Comparison of ENCODE assay signal across 15 mouse cellular contexts in genomic region chr14:45175012-45175740, GRCm38 (mm10). TPM values are rescaled to one million over a fixed set of nuclear protein-coding genes. Genes with fewer than 3 reads are reported as not detected.
A peak's percentile ranks its signal among the peaks of the same experiment; 100 is the strongest.
DNase-seq lines count a peak whose midpoint lies in the region; ATAC-seq lines count a peak whose summit lies in the region.
"Had no signal": no experiment of that assay in that cellular context is flagged by ENCODE, and none has a peak within 500 bp of the region (broad histone marks: within the 10 kb centered on the region; RNA-seq: fewer than 3 reads in every experiment).

No protein-coding gene starts in this region.

- no peak overlapping the region for H3K27ac ChIP-seq in kidney, embryonic 16.5 days (ENCODE audit: low read length)
- H3K27ac ChIP-seq in stomach, embryonic 14.5 days (ENCODE audit: low read length) = no peak overlapping the region
- H3K27ac ChIP-seq: embryonic facial prominence, embryonic 15.5 days; forebrain, embryonic 12.5 days; heart, adult 2 months; hindbrain, embryonic 13.5 days; left cerebral cortex, adult 2 months had no signal

- H3K4me2 ChIP-seq in kidney, embryonic 16.5 days (replicated peaks; ENCODE audit: low read depth, low read length) = no peak overlapping the region
- H3K4me2 ChIP-seq in stomach, embryonic 14.5 days (replicated peaks; ENCODE audit: low read depth, low read length) = no peak overlapping the region
- H3K4me2 ChIP-seq: embryonic facial prominence, embryonic 15.5 days; forebrain, embryonic 12.5 days; hindbrain, embryonic 13.5 days had no signal

- no peaks in the 10 kb centered on the region for H3K36me3 ChIP-seq in kidney, embryonic 16.5 days (ENCODE audit: insufficient read depth, low read length)
- H3K36me3 ChIP-seq in stomach, embryonic 14.5 days (ENCODE audit: control insufficient read depth, insufficient read depth, low read length) = no peaks in the 10 kb centered on the region
- H3K36me3 ChIP-seq: embryonic facial prominence, embryonic 15.5 days; forebrain, embryonic 12.5 days; hindbrain, embryonic 13.5 days had no signal

- 82% methylated on average over 14 of the region's 14 CpGs for WGBS in kidney, embryonic 16.5 days
- WGBS in stomach, embryonic 14.5 days = 64% methylated on average over 14 of the region's 14 CpGs

- H3K27me3 ChIP-seq in kidney, embryonic 16.5 days (ENCODE audit: insufficient read depth, low read length) = no peaks in the 10 kb centered on the region
- no peaks in the 10 kb centered on the region for H3K27me3 ChIP-seq in stomach, embryonic 14.5 days (ENCODE audit: control insufficient read depth, insufficient read depth, low read length)
- H3K27me3 ChIP-seq: embryonic facial prominence, embryonic 15.5 days; forebrain, embryonic 12.5 days; hindbrain, embryonic 13.5 days had no signal

- no peak overlapping the region for H3K9ac ChIP-seq in kidney, embryonic 16.5 days (replicated peaks; ENCODE audit: low read length)
- 0 out of 2 replicates have a peak overlapping the region, but pooled peaks have one; percentile 2 for H3K9ac ChIP-seq in stomach, embryonic 14.5 days (replicated peaks; ENCODE audit: low read depth, low read length)
- H3K9ac ChIP-seq: embryonic facial prominence, embryonic 15.5 days; forebrain, embryonic 12.5 days; hindbrain, embryonic 13.5 days had no signal

- no peak for DNase-seq in frontal cortex, adult 2 months (ENCODE audit: extremely low spot score in 1 of 2, low spot score in 1 of 2)
- no peak for DNase-seq in kidney, adult 11 months
- DNase-seq in ovary, postnatal 14 days (ENCODE audit: low spot score) = peak; percentile 4
- DNase-seq in ovary, postnatal 36 days (ENCODE audit: low spot score) = no peak
- DNase-seq in urinary bladder, postnatal 10 days (ENCODE audit: low spot score) = no peak
- DNase-seq: adrenal gland, postnatal 14 days; heart, adult 2 months had no signal

- ATAC-seq in frontal cortex, adult (ENCODE audit: low TSS enrichment) = peak; percentile 70
- peak; percentile 59; the same call in 1 of the 2 replicates for ATAC-seq in kidney, embryonic 16.5 days (ENCODE audit: low FRiP score, low TSS enrichment)
- ATAC-seq in stomach, embryonic 14.5 days (ENCODE audit: insufficient number of reproducible peaks, insufficient read depth, low FRiP score, low read depth) = peak; percentile 42; the same call in 1 of the 2 replicates

- no peaks in the 10 kb centered on the region for H3K9me3 ChIP-seq in kidney, embryonic 16.5 days (ENCODE audit: low read length)
- H3K9me3 ChIP-seq in stomach, embryonic 14.5 days (ENCODE audit: control insufficient read depth, low read depth, low read length) = no peaks in the 10 kb centered on the region
- H3K9me3 ChIP-seq: embryonic facial prominence, embryonic 15.5 days; forebrain, embryonic 12.5 days; hindbrain, embryonic 13.5 days had no signal

- no peak overlapping the region for H3K4me3 ChIP-seq in kidney, embryonic 16.5 days (ENCODE audit: low read length)
- no peak overlapping the region for H3K4me3 ChIP-seq in stomach, embryonic 14.5 days (ENCODE audit: low read depth, low read length)
- H3K4me3 ChIP-seq: embryonic facial prominence, embryonic 15.5 days; forebrain, embryonic 12.5 days; heart, adult 2 months; hindbrain, embryonic 13.5 days; left cerebral cortex, adult 2 months; myocyte had no signal

- peaks cover 5% of the 10 kb centered on the region; the same call in 1 of the 2 replicates for H3K4me1 ChIP-seq in kidney, embryonic 16.5 days (ENCODE audit: insufficient read depth, low read length)
- peaks cover 7% of the 10 kb centered on the region; the same call in 1 of the 2 replicates for H3K4me1 ChIP-seq in stomach, embryonic 14.5 days (ENCODE audit: control insufficient read depth, insufficient read depth, low read length)
- H3K4me1 ChIP-seq: embryonic facial prominence, embryonic 15.5 days; forebrain, embryonic 12.5 days; hindbrain, embryonic 13.5 days had no signal

RNA-seq across cellular contexts. Expression of gene Gpr137c, which starts 44.3 kb away (rescaled TPM):
- polyA plus RNA-seq in frontal cortex, adult 2 months (2012; rRNA removed) = 28.9 and 30.9 TPM in 2 replicates
- polyA plus RNA-seq in kidney, embryonic 16.5 days (2015; fragmentation: Nextera tagmentation; extraction: Ambion mirVana) = 1.2 and 1.6 TPM in 2 replicates
- polyA plus RNA-seq in stomach, embryonic 14.5 days (2014; fragmentation: Nextera tagmentation; extraction: Ambion mirVana) = 4.1 and 4.8 TPM in 2 replicates

RNA-seq across cellular contexts. Expression of gene Txndc16, which starts 45.0 kb away (rescaled TPM):
- polyA plus RNA-seq in frontal cortex, adult 2 months (2012; rRNA removed) = 43.1 and 43.5 TPM in 2 replicates
- 16.4 and 16.8 TPM in 2 replicates for polyA plus RNA-seq in kidney, embryonic 16.5 days (2015; fragmentation: Nextera tagmentation; extraction: Ambion mirVana)
- 15.3 and 17.5 TPM in 2 replicates for polyA plus RNA-seq in stomach, embryonic 14.5 days (2014; fragmentation: Nextera tagmentation; extraction: Ambion mirVana)
